Mouse (Mus musculus) 3T3-L1 (cell line): ENCODE measurements around the gene 4430402I18Rik.
A peak's percentile ranks its signal among the peaks of the same experiment; 100 is the strongest.
"Not testable (repeated sequence)": the region's sequence is repeated elsewhere in the genome, so short reads cannot be mapped to it uniquely, and the experiment has no call there.

ENCODE experiments used
- DNase-seq: peaks from one replicate; pipeline ENCODE4 v3.0.0-alpha.2; 2015; ENCODE audit warnings: low read depth, low spot score

Gene 4430402I18Rik

DNA sequence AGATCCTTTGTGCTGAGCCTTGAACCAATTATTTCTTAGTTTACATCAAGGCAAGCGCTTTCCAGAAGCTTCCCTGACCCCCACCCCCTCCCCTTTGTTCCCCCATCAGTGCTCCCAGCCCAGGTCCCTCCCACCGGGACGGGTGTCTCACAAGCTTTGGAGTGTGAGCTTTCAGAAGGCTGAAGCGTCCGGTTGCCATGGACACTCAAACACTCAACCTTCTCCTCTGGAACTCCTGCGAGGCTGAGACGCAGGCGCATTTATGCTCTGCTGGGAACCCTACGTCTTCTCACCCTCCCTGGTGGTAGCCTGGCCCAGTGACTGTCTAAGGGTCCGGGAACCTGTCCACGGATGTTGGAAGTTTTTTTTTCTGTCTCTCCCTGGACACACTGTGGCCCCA, at the start of gene 4430402I18Rik:
Gene 4430402I18Rik (minus strand): TSS at position 149 of the 400 bp plus-strand sequence.
- no peak for DNase-seq

GRCm38 (mm10) chr19:29016786-29017185, 49.2 kb upstream of the 4430402I18Rik start:
- DNase-seq: no peak

- no peak for DNase-seq
These were observed 48.7 kb upstream of the 4430402I18Rik start for GRCm38 (mm10) chr19:29016204-29016765.

DNA sequence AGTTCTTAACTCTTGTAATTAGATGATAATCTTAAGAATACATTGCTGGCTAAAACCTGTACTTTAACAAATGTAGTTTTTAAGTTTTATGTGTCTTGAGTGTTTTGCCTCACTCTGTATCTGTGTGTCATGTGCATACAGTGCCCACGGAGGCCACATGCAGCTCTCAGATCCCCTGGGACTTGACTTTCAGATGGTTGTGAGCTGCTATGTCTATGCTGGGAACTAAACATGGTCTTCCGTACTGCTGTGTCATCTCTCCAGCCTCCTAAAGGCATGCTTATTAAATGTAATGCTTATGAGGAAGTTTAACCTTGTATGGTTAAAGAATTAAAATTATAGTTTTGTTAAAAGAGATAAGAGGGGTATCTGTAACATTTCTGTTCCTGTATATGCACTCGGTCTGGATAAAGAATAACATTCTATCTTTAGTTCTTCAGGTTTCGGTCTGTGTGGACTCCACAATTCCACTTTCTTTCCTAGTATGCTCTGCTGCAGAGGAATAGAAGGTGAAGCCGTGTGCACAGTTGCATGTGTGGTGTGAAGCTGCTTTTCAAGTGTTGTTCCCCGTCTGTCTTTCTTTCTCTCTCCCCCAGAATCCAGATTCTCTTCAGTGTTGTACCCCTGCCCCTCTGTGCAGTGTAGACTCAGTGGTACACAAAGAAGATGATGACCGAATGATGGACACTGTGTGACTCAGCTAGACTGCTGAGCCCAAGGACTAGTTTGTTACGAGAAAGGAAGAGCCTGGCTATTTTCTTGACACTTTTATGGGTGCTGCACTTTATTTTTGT, 48.0 kb upstream of the 4430402I18Rik start:
- DNase-seq: no peak

DNA sequence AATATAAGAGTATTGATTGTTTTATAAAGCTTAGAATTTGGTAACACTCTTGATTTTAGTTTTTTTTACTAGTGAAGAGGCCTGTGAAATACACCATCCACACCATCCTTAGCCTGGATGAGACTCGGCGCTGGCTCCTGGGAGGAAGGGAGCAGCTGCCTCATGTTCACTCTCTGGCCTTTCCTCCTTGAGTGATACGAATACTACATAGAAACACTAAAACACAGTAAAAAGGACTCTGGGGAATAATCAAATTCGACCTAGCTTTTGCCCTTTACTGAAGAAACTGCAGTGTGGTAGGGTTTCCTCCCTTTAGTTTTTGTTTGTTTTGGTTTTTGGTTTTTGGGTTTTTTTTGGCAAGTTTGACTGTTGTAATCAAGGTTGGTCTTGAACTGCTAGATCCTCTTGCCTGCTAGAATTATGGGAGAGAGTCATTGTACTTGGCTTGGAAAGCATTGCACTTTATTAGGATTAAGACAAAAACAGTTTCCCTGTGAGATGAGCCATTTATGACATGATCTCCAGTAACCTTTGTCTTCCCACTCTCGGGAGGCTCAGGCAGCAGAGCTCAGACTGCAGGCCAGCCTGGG, 47.0 kb upstream of the 4430402I18Rik start:
- DNase-seq: no peak

DNA sequence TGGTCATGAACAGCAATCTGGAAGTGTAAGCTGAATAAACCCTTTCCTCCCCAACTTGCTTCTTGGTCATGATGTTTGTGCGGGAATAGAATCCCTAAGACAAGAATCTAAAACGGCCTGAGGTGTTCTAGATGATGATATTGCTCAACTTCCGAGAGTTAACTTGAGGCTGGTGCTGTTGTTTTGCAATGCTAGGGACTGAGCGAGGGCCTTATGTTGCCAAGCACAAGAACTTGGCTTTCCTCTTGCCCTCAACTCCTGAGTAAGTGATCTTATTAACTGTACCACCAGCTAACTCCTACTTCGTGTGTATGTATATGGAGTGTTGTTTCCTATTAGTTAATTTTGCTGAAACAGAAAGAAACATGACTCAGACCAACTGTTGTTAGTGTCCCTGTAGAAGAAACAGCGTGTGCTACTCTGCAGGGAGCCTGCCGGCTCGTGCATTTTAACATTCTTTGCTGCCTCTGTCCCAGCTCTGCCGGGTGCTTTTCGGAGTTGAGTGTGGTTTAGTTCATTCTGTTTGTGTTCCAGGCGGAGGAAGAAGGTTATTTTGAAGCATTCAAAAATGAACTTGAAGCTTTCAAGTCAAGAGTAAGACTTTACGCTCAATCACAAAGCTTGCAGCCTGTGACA, 43.9 kb upstream of the 4430402I18Rik start:
- DNase-seq: no peak

DNA sequence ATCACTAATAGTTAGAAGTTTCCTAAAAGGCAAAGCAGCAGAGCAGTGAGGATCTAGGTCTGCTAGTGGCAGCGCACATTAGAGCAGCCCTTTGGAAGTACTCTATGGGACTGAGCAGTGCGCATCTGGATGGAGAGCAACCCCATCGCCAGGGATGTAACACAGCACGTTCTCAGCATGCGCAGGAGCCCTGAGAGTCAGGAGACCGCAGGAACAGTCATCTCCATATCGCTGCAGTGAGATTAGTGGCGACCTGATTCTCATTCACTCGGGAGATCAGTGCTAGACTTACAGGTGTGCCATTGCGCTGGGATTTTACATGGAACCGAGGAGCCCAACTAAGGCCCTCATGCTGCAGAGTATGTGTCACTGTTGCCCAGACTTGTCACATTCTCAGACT, 41.4 kb upstream of the 4430402I18Rik start:
- DNase-seq: no peak

DNA sequence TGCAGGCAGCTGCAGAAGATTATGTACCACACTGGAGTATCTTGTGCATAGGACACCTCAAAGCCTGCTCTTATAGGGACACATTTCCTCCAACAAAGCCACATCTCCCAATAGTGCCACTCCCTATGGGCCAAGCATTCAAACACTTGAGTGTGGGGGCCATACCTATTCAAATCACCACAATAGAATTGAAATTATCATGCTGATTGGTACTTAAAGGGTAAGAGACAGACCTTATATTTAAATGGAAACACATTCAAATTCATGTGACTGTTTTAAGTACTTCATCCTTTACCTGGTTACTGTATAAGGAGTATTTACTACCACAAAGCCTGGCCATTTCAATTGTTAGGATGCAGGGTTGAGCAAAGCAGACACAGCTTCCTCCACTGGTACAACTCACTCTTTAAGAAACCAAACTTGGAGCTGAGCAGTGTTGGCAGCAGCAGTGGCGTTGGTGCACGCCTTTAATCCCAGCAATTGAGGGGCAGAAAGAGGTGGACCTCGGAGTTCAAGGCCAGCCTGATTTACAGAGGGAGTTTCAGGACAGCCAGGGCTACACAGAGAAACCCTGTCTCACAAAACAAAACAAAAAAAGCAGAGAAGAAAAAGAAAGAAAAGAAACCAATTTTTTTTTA, 40.6 kb upstream of the 4430402I18Rik start:
- DNase-seq: no peak

DNA sequence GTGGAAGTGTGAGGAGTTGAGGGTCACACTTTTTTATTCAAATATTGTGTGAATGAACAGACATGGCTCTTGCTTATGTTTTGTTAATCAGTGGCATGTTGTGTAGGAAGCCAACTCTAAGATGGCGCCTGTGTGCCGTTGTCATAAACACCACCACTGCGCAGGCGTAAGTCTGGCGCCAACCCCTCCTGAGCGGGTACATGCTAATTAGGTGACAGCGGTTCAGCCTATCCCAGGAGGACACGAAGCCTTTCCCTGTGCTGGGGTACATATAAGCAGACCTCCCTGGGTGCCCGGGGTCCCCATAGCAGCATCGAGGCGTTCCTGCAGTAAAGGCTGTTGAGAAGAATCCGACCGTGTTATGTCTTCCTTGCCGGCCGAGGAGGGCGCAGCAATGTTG, 32.7 kb upstream of the 4430402I18Rik start:
- not testable (repeated sequence) for DNase-seq

DNA sequence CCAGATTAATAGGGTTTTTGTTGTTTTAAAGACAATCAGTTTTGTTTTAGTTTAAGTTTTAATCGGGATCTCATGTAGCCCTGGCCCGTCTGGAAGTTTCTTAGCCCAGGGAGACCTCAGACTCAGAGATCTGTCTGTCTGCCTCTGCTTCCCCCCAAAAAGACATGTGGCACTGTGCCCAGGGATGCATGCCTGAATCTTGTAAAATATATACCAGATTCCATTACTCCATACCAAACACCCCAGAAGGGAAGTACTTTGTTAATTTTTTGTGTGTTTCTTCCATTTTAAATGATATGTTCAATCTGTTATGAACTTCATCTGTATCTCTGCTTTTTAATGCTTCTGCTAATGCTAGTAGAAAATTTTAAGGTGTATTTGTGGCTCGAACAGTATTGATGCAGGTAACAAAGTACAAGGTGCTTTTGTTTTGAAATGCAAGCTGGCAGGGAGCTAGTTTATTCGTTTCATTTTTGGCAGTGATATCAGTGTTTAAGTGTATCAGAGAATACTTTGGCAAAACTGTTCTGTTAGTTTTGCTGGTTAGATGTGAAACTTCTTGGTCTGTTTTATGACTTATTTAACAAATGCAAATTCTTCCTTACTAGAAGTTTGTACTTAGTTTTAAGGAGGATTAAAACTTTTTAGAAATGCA, 30.5 kb upstream of the 4430402I18Rik start:
- no peak for DNase-seq

DNA sequence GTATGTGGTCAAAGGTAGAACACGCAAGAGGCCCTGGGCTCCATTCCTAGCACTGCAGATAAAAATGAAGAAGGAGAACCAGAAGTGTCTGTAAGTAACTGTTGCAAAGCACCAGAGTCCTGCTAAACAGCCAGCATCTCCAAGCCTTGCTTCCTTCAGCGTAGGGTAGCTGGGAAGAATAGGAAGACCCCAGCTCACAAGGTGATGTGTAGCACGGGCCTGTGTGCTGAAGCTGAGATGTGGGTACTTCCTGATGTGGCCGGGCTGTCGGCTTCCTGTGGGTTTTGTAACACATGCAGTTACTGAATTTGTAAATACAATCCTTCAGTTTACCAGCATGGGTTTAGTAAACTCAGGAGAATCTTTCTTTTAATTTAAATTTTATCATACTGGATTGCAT, 27.8 kb upstream of the 4430402I18Rik start:
- no peak for DNase-seq

DNA sequence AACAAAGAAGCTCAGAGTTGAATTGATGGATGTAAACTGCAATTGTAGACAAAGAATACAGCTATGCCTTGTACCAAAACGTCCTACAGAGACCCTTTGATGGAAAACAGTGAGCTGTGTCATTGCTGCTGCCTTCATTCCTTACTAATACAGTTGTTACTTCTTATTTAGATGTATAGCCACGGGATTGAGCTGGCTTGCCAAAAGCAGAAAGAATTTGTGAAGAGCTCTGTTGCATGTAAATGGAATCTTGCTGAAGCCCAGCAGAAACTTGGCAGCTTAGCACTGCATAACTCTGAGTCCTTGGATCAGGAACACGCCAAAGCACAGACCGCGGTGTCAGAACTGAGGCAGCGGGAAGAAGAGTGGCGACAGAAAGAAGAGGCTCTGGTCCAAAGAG, 27.3 kb upstream of the 4430402I18Rik start:
- no peak for DNase-seq

- DNase-seq: peak; percentile 45
These were observed 23.8 kb upstream of the 4430402I18Rik start for GRCm38 (mm10) chr19:28991391-28991790.

GRCm38 (mm10) chr19:28990590-28991221, 23.1 kb upstream of the 4430402I18Rik start:
- peak; percentile 66 for DNase-seq

- DNase-seq: peak; percentile 97
These were observed 22.6 kb upstream of the 4430402I18Rik start, which contains the start of gene Cdc37l1 for GRCm38 (mm10) chr19:28990194-28990589. Cdc37l1 (plus strand) TSS chr19:28990352.

DNA sequence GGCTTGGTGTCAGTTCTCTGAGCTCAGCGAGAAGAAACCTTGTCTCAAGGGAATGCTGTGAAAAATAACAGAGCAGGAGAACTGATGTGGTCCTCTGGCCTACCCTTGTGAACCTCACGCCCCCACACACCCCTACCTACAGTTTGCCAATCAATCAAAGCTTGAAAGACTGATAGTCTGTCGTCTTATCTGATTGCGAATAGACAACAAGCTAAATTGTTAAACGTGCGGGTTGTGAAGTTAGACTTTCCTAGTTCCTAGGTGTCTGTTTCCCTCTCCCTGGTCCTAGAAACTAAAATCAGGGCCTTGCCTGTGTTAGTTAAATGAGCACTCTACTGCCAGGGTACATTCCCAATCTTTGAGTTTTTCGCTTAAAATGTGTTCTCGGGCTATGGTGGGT, 21.9 kb upstream of the 4430402I18Rik start:
- peak; percentile 30 for DNase-seq

GRCm38 (mm10) chr19:28982617-28983016, 15.0 kb upstream of the 4430402I18Rik start:
- DNase-seq: no peak

GRCm38 (mm10) chr19:28974862-28975611, 7.4 kb upstream of the 4430402I18Rik start:
- DNase-seq: peak; percentile 70

DNA sequence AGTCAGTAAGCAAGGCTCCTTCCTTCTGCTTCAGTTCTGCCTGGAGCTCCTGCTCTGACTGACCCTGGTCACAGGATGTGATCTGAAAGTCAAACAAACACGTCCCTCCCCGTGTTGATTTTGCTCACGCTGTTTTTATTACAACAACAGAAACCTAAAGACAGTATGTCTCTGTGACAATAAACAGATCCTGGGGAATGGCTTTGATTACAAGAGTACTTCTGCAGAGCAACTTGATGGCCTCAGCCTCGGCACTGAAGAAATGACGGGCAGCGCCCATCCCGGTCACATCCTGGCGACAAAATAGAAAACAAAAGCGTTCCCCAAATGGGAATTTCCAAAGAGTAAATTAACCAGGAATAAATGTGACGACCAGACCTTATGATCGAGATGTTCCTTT, 2.7 kb upstream of the 4430402I18Rik start:
- DNase-seq: no peak

DNA sequence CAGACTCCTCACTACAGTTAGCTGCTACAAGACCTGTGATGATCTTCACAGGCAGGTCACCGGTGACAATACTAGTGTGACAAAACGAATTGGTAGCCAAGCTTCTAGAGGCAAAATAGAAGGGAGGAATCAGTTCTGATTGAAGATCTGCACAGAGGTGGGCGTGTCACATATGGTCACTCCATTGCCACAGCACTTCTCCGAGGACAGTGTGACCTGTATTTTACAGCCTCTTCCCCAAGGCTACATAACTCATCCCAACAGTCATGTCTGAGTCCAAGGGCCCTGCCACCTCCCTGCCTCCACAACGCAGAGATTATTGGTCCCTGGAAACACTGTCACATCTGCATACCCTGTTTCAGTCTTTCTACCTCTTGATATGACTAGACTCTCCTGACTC, 1.6 kb upstream of the 4430402I18Rik start:
- no peak for DNase-seq
